Mouse (Mus musculus): Measurements from ENCODE around the gene Mical3. TPM values are rescaled to one million over a fixed set of nuclear protein-coding genes. Genes with fewer than 3 reads are reported as not detected.
A peak's percentile ranks its signal among the peaks of the same experiment; 100 is the strongest.
"Not testable (repeated sequence)": the region's sequence is repeated elsewhere in the genome, so short reads cannot be mapped to it uniquely, and the experiment has no call there.

The Mical3 gene
- polyA plus RNA-seq, 1 experiment = 16.2 TPM

- TF ChIP-seq POLR2A (IDR thresholded peaks at IDR 0.05; ENCODE audit: control insufficient read depth, extremely low read depth, insufficient read depth, low read length, poor library complexity) (peak; percentile 43; the same call in 1 of the 2 replicates), CTCF (IDR thresholded peaks at IDR 0.05; ENCODE audit: borderline replicate concordance, control insufficient read depth, extremely low read depth, insufficient read depth, low read length, poor library complexity) (no peak)
- 26% methylated on average over 6 of the region's 6 CpGs for WGBS
- Histone ChIP-seq H3K36me3 (ENCODE audit: control insufficient read depth, insufficient read depth, low read length) (no peaks in the 10 kb centered on the region), H3K27ac (ENCODE audit: control insufficient read depth, insufficient read depth, low read length) (peak overlapping the region; percentile 96), H3K27me3 (ENCODE audit: control insufficient read depth, insufficient read depth, low read length) (no peaks in the 10 kb centered on the region), H3K4me3 (ENCODE audit: control insufficient read depth, insufficient read depth, low read length) (peak overlapping the region; percentile 17; the same call in 1 of the 2 replicates), H3K4me1 (replicated peaks; ENCODE audit: control insufficient read depth, insufficient read depth, low read length) (peaks cover 78% of the 10 kb centered on the region)
- DNase-seq = peak; percentile 76
Observed at GRCm38 (mm10) chr6:120930450-120931306, 200.1 kb downstream of the Mical3 start.

- H3K4me3 ChIP-seq (ENCODE audit: control insufficient read depth, insufficient read depth, low read length) = no peak overlapping the region
- no peaks in the 10 kb centered on the region for H3K27me3 ChIP-seq (ENCODE audit: control insufficient read depth, insufficient read depth, low read length)
- 15% methylated on average over 1 of the region's 1 CpGs for WGBS
- peak overlapping the region; percentile 96 for H3K27ac ChIP-seq (ENCODE audit: control insufficient read depth, insufficient read depth, low read length)
- H3K4me1 ChIP-seq (replicated peaks; ENCODE audit: control insufficient read depth, insufficient read depth, low read length) = peaks cover 66% of the 10 kb centered on the region
- TF ChIP-seq POLR2A (IDR thresholded peaks at IDR 0.05; ENCODE audit: control insufficient read depth, extremely low read depth, insufficient read depth, low read length, poor library complexity) (no peak), CTCF (IDR thresholded peaks at IDR 0.05; ENCODE audit: borderline replicate concordance, control insufficient read depth, extremely low read depth, insufficient read depth, low read length, poor library complexity) (no peak)
- DNase-seq = no peak
- no peaks in the 10 kb centered on the region for H3K36me3 ChIP-seq (ENCODE audit: control insufficient read depth, insufficient read depth, low read length)
Observed at GRCm38 (mm10) chr6:120929421-120929820, 201.4 kb downstream of the Mical3 start.

GRCm38 (mm10) chr6:120927765-120928164 lies 203.0 kb downstream of the Mical3 start:
- no peak overlapping the region for H3K4me3 ChIP-seq (ENCODE audit: control insufficient read depth, insufficient read depth, low read length)
- no peaks in the 10 kb centered on the region for H3K36me3 ChIP-seq (ENCODE audit: control insufficient read depth, insufficient read depth, low read length)
- H3K27me3 ChIP-seq (ENCODE audit: control insufficient read depth, insufficient read depth, low read length) = no peaks in the 10 kb centered on the region
- no peak for DNase-seq
- no peak overlapping the region for H3K27ac ChIP-seq (ENCODE audit: control insufficient read depth, insufficient read depth, low read length)
- TF ChIP-seq CTCF (IDR thresholded peaks at IDR 0.05; ENCODE audit: borderline replicate concordance, control insufficient read depth, extremely low read depth, insufficient read depth, low read length, poor library complexity) (no peak), POLR2A (IDR thresholded peaks at IDR 0.05; ENCODE audit: control insufficient read depth, extremely low read depth, insufficient read depth, low read length, poor library complexity) (no peak)
- WGBS = 95% methylated on average over 3 of the region's 3 CpGs
- peaks cover 50% of the 10 kb centered on the region for H3K4me1 ChIP-seq (replicated peaks; ENCODE audit: control insufficient read depth, insufficient read depth, low read length)

GRCm38 (mm10) chr6:120926880-120927279 lies 203.9 kb downstream of the Mical3 start:
- no peak for DNase-seq
- no peak overlapping the region for H3K4me3 ChIP-seq (ENCODE audit: control insufficient read depth, insufficient read depth, low read length)
- H3K36me3 ChIP-seq (ENCODE audit: control insufficient read depth, insufficient read depth, low read length) = no peaks in the 10 kb centered on the region
- H3K27me3 ChIP-seq (ENCODE audit: control insufficient read depth, insufficient read depth, low read length) = no peaks in the 10 kb centered on the region
- H3K4me1 ChIP-seq (replicated peaks; ENCODE audit: control insufficient read depth, insufficient read depth, low read length) = peaks cover 41% of the 10 kb centered on the region
- TF ChIP-seq POLR2A (IDR thresholded peaks at IDR 0.05; ENCODE audit: control insufficient read depth, extremely low read depth, insufficient read depth, low read length, poor library complexity) (no peak), CTCF (IDR thresholded peaks at IDR 0.05; ENCODE audit: borderline replicate concordance, control insufficient read depth, extremely low read depth, insufficient read depth, low read length, poor library complexity) (no peak)
- no peak overlapping the region for H3K27ac ChIP-seq (ENCODE audit: control insufficient read depth, insufficient read depth, low read length)
- WGBS = 93% methylated on average over 2 of the region's 2 CpGs

- peaks cover 24% of the 10 kb centered on the region for H3K4me1 ChIP-seq (replicated peaks; ENCODE audit: control insufficient read depth, insufficient read depth, low read length)
- not testable (repeated sequence) for H3K27me3 ChIP-seq (ENCODE audit: control insufficient read depth, insufficient read depth, low read length); H3K27ac ChIP-seq (ENCODE audit: control insufficient read depth, insufficient read depth, low read length); H3K4me3 ChIP-seq (ENCODE audit: control insufficient read depth, insufficient read depth, low read length); DNase-seq; H3K36me3 ChIP-seq (ENCODE audit: control insufficient read depth, insufficient read depth, low read length)
- 80% methylated on average over 2 of the region's 2 CpGs for WGBS
Observed at GRCm38 (mm10) chr6:120924791-120925321, 205.9 kb downstream of the Mical3 start.

- H3K36me3 ChIP-seq (ENCODE audit: control insufficient read depth, insufficient read depth, low read length) = no peaks in the 10 kb centered on the region
- H3K27me3 ChIP-seq (ENCODE audit: control insufficient read depth, insufficient read depth, low read length) = no peaks in the 10 kb centered on the region
- WGBS = 76% methylated on average over 3 of the region's 3 CpGs
- no peak for TF ChIP-seq CTCF (IDR thresholded peaks at IDR 0.05; ENCODE audit: borderline replicate concordance, control insufficient read depth, extremely low read depth, insufficient read depth, low read length, poor library complexity)
- TF ChIP-seq POLR2A (IDR thresholded peaks at IDR 0.05; ENCODE audit: control insufficient read depth, extremely low read depth, insufficient read depth, low read length, poor library complexity) = no peak
- no peak for DNase-seq
- H3K27ac ChIP-seq (ENCODE audit: control insufficient read depth, insufficient read depth, low read length) = no peak overlapping the region
- H3K4me1 ChIP-seq (replicated peaks; ENCODE audit: control insufficient read depth, insufficient read depth, low read length) = peaks cover 29% of the 10 kb centered on the region
- no peak overlapping the region for H3K4me3 ChIP-seq (ENCODE audit: control insufficient read depth, insufficient read depth, low read length)
Observed at GRCm38 (mm10) chr6:120917975-120918374, 212.8 kb downstream of the Mical3 start.

- peak overlapping the region; percentile 98 for H3K4me3 ChIP-seq (ENCODE audit: control insufficient read depth, insufficient read depth, low read length)
- not testable (repeated sequence) for H3K27me3 ChIP-seq (ENCODE audit: control insufficient read depth, insufficient read depth, low read length); H3K27ac ChIP-seq (ENCODE audit: control insufficient read depth, insufficient read depth, low read length); H3K36me3 ChIP-seq (ENCODE audit: control insufficient read depth, insufficient read depth, low read length); DNase-seq
- WGBS = 22% methylated on average over 13 of the region's 14 CpGs
- peaks cover 31% of the 10 kb centered on the region for H3K4me1 ChIP-seq (replicated peaks; ENCODE audit: control insufficient read depth, insufficient read depth, low read length)
Observed at GRCm38 (mm10) chr6:120916972-120917881, 213.6 kb downstream of the Mical3 start.

Measured in thymus, adult 2 months (tissue).